Mouse (Mus musculus): ENCODE data around the gene Uroc1. TPM values are rescaled to one million over a fixed set of nuclear protein-coding genes. Genes with fewer than 3 reads are reported as not detected.

The Uroc1 gene
- total RNA-seq, 2 experiments from 2014 or later = not detected

Other genes starting within 250 kb of the Uroc1 start
- gene Vmn1r50, start 231.9 kb upstream of the Uroc1 start, total RNA-seq (2014; fragmentation: Nextera tagmentation) = not detected in 2 replicates
- not detected in 2 replicates for gene Vmn1r50, start 231.9 kb upstream of the Uroc1 start, total RNA-seq (2017)
- not detected in 2 replicates for gene Vmn1r51, start 210.7 kb upstream of the Uroc1 start, total RNA-seq (2014; fragmentation: Nextera tagmentation)
- not detected in 2 replicates for gene Vmn1r51, start 210.7 kb upstream of the Uroc1 start, total RNA-seq (2017)
- gene Vmn1r52, start 158.5 kb upstream of the Uroc1 start, total RNA-seq (2014; fragmentation: Nextera tagmentation) = not detected in 2 replicates
- not detected in 2 replicates for gene Vmn1r52, start 158.5 kb upstream of the Uroc1 start, total RNA-seq (2017)
- not detected in 2 replicates for gene V1ra8, start 130.5 kb upstream of the Uroc1 start, total RNA-seq (2014; fragmentation: Nextera tagmentation)
- gene V1ra8, start 130.5 kb upstream of the Uroc1 start, total RNA-seq (2017) = not detected in 2 replicates
- not detected in 2 replicates for gene Vmn1r53, start 108.8 kb upstream of the Uroc1 start, total RNA-seq (2014; fragmentation: Nextera tagmentation)
- gene Vmn1r53, start 108.8 kb upstream of the Uroc1 start, total RNA-seq (2017) = not detected in 2 replicates
- gene Vmn1r54, start 87.0 kb upstream of the Uroc1 start, total RNA-seq (2014; fragmentation: Nextera tagmentation) = not detected in 2 replicates
- gene Vmn1r54, start 87.0 kb upstream of the Uroc1 start, total RNA-seq (2017) = not detected in 2 replicates
- not detected in 2 replicates for gene BC048671, start 32.1 kb upstream of the Uroc1 start, total RNA-seq (2014; fragmentation: Nextera tagmentation)
- gene BC048671, start 32.1 kb upstream of the Uroc1 start, total RNA-seq (2017) = not detected in 2 replicates
- gene Chst13, start 8.1 kb upstream of the Uroc1 start, total RNA-seq (2014; fragmentation: Nextera tagmentation) = 11.5 and 16.0 TPM in 2 replicates
- 15.9 and 19.9 TPM in 2 replicates for gene Chst13, start 8.1 kb upstream of the Uroc1 start, total RNA-seq (2017)
- gene Zxdc, start 36.2 kb downstream of the Uroc1 start, total RNA-seq (2014; fragmentation: Nextera tagmentation) = 13.3 and 14.0 TPM in 2 replicates
- gene Zxdc, start 36.2 kb downstream of the Uroc1 start, total RNA-seq (2017) = 11.5 and 12.6 TPM in 2 replicates
- gene Cfap100, start 95.5 kb downstream of the Uroc1 start, total RNA-seq (2014; fragmentation: Nextera tagmentation) = not detected in 2 replicates
- gene Cfap100, start 95.5 kb downstream of the Uroc1 start, total RNA-seq (2017) = not detected in 2 replicates
- gene Klf15, start 129.3 kb downstream of the Uroc1 start, total RNA-seq (2014; fragmentation: Nextera tagmentation) = not detected in 2 replicates
- not detected in 2 replicates for gene Klf15, start 129.3 kb downstream of the Uroc1 start, total RNA-seq (2017)
- gene Aldh1l1, start 153.1 kb downstream of the Uroc1 start, total RNA-seq (2014; fragmentation: Nextera tagmentation) = 4.0 and 9.5 TPM in 2 replicates
- gene Aldh1l1, start 153.1 kb downstream of the Uroc1 start, total RNA-seq (2017) = 2.6 and 2.8 TPM in 2 replicates